Mouse (Mus musculus) fibroblast of lung, adult 2 months (primary cell): ENCODE results near the gene Galntl5.
"Not testable (repeated sequence)": the region's sequence is repeated elsewhere in the genome, so short reads cannot be mapped to it uniquely, and the experiment has no call there.

Experiments used
- DNase-seq: peaks from one replicate; pipeline ENCODE4 v3.0.0-alpha.2; 2011; ENCODE audit warnings: low read depth

Galntl5 gene

DNA sequence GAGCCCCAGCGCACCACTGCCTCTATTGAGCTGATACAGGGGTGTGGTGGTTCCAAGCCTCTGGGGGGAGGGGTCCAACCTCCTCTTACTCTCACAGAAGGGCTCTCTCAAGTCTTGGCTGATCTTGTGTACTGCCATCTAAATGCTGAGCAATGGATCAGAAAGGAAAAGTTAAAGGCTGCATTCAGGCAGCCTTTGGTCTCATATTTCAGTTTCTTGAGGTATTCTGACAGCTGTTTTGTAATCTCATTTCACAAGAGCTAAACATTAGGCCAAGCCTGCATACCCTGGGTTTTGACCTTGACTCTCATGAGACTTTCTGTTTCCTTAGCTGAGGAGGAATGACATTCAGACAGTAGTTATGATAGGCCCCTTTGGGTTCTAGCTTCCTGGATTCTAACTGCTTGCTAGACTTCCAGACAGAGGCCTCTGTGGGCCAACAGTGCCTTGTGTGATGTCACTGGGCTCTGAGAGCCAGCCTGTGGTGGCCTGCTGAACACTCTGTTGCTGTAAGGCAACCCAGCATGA, at the start of gene Galntl5:
Gene Galntl5, plus strand, starts transcription at position 457 of the 528 bp plus-strand sequence.
- DNase-seq = peak; percentile 77

DNA sequence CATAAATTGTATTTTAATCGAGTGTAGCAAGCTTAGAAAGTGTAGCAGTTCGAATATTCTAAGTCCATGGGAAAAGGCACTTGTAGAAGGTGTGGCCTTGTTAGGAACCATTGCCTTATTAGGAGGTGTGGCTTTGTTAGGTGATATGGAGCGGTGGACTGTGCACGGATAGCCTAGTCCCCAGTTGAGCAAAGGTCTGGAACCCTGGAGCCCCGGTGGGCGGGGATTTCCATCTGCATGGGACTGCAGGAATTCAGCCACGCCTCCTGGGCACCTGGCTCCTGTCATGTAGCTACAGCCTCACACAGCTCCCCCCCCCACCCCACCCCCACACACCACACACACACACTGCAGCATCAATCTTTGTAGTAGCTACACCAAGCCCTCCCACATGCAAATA, 34.6 kb upstream of the Galntl5 start:
- DNase-seq = no peak

DNA sequence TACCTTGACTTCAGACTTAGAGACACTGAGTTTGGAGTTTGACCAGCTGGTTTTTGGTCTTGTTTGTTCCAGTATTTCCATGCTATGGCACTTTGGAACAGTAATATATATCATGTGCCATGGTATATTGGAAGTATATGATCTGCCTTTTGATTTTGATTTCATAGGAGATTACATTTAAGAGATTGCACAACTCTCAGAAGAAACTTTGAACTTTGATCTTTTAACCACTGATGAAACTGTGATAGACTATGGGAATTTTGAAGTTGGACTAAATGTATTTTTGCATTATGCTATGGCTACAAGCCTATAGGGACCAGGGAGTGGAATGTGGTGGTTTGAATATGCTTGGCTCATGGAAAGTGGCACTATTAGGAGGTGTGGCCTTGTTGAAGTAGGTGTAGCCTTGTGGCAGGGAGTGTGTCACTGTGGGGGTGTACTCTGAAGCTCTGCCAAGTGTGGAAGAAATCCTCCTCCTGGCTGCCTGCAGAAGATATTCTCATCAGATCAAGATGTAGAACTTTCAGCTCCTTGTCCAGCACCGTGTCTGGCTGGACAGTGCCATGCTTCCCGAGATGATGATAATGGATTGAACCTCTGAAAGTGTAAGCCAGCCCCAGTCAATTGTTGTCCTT, 31.8 kb upstream of the Galntl5 start:
- DNase-seq = no peak

DNA sequence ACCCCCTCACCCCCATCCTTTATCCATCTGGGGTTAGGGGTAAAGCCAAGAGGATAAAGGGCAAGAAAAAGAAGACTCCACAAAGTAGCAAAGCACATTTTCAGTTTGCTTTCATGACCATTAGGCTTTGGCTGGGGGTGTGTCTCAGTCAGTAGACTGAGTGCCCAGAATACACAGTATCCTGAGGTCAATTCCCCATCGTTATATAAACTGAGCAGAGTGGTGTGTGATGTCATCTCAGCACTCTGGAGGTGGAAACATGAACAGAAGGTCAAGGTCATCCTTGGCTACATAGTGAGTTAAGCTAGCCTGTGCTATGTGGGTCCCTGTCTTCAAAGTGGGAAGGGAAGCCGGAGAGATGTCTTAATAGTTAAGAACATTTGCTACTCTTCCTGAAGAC, 27.8 kb upstream of the Galntl5 start:
- no peak for DNase-seq

DNA sequence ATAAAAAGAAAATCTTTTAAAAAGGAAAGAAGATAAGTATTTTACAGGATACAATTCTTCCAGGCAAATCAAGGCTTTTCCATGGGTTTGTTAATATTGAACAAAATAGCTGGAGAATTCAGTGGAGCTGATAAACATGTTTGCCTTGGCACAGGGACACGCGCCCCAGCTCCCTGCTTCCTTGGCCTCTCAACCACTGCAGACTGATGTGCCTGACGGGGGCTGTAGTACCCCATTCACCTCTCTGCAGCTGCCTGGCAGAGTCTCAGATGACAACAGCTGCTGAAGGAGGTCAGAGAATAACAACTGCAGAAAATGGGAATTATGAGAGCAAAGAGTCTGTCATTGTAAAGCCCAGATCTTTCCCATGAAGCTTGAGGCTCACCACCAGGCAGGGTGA, 27.3 kb upstream of the Galntl5 start:
- DNase-seq = no peak

DNA sequence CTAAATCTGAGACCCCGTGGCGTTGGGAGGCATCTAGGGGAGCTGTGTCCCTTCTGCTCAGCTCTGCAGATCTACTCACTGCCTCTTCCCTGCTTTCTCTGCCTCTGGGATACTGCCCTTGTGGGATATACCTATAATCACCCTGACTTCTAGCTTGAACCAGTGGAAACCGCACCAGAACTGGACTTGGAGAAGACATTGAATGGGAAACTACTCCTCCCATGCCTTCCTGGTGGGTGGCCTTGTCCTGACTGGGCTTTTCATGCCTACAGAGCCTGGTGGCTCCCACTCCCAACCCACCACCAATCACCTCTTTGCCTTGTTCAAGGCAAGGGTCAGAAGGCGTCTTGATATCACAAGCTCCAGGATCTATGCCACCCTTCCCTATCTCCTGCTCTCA, 26.4 kb upstream of the Galntl5 start:
- DNase-seq = no peak

DNA sequence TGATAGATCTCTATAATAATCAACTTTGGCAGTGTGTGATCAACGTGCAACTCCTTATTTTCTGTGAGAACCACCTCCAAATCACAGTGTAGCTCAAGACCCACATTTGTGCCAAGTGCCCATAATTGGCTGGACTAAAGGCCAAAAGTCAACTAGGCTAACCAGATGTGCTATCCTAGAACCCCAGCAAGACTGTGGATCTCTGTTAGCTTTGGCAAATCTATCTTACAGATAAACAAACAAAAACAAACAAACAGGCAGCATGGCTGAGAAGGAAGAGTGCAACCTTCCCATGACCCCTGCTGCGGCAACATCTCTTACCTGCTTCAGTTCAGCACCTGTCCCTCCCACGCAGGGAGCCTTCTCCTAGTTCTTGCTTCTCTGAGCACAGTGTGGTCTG, 25.9 kb upstream of the Galntl5 start:
- DNase-seq = no peak

DNA sequence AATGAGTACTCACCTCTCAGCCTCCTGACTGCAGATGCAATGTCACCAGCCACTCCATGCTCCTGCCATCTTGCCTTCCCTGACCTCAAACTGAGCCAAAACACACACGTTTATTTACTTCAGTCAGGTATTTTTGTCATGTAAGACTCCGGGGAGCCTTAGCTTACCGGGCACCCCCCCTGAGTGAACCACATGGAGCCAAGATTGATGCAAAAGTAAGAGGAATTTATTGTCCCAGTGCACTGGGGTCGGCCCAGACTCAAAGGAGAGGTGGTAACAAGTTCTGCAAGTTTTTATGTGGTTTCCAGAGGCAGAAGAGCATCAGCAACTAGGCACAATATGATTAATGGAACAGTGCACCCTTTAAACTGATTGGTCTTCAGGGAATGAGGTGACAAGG, 24.1 kb upstream of the Galntl5 start:
- DNase-seq = no peak

DNA sequence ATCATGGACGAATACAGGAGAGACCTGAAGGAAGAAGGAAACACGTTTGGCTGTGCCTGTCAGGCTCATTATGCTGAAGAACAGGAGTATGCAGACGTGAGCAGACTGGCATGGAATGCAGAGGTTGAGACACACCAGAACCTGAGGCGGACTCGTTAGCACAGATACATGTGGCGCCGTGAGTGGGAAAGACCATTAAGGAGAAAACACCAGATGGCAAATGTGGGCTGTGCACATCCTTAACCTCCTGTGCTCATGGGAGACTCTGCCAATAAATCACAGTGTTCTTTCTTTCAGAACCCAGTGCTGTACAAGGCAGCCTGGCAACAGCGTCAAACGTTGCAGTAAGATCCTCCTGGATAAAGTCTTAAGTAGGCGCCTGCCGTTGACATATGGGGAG, 20.7 kb upstream of the Galntl5 start:
- no peak for DNase-seq

DNA sequence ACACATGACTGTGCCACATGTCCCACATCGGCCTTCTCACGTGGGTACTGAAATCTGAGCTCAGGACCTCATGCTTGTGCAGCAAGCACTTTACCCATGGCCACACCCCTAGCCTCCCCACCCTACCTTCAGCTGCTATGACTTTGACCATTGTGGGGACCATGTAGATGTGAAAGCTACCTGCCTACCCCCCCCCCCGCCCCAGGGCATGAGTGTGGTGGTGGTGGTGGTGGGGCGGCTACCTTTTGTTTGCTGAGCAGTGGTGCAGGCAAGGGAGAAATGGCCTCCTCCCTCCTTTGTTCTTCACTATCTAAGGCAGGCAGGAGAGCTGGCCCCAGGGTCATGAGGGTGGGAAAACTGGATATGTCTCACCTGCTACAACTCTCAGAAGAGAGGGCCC, 18.3 kb upstream of the Galntl5 start:
- DNase-seq = no peak

DNA sequence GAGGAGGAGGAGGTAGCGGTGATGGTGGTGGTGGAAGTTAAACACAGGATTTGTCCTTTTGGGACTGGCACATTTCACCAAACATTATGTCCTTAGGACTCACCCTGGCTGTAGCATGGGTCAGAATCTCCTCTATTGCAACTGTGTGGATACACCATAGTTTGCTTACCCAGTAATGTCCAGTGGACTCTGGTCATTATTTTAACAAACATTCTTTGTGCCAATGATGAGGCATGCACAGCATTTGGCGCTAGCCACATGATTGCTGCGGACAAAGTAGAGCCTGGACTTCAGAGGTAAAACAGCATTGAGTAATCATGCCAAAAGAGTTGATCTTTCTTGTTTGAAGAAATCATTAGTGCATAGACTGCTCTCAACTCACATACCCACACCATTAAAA, 17.3 kb upstream of the Galntl5 start:
- no peak for DNase-seq

DNA sequence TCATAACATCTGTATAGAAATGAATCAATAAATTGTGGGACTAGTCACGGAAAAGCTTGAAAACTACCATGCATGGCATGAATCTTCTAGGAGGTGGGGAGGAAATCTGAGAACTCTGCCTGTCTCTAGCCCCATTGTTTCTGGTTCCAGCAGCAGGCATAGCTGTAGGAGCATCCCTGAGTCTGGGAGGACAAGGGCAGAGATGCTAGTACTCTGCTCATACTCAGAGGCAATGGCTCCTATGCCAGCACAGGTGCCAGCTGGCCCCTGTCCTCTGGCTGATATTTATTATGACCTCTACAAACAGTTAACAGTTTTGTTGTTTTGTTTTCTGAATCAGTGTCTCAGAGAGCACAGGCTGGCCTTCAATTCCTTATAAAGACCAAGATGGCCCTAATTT, 16.9 kb upstream of the Galntl5 start:
- DNase-seq = no peak

DNA sequence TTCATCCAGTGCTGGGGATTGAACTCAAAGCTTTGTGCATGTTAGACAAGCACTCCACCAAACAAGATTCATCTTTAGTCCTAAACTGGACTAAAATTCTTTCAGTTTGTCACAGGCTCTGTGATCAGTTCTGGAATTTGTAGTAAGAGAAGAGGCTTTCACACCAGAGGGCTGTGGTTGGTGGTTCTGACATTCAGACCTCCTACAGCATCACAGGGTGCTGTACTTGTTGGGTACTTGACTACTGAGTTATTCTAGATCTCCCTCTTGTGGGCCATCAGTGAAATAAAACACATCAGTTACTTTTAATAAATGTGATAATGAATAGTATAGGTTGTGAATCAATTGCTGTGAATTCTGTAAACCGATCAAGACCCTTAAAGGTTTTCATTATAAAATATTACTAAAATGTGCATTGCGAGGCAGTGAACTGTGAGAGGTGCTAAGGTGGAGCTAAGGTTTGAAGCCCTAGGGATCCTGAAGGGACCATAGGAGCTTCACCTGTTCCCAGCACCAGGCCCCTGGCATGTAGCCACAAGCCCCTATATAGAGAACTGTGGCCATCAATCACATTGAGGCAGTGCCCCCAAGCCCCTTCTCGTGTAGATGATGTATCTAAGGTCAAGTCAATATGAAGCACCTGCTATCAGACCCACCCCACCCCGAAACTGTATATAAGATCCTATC, 16.0 kb upstream of the Galntl5 start:
- DNase-seq = no peak

DNA sequence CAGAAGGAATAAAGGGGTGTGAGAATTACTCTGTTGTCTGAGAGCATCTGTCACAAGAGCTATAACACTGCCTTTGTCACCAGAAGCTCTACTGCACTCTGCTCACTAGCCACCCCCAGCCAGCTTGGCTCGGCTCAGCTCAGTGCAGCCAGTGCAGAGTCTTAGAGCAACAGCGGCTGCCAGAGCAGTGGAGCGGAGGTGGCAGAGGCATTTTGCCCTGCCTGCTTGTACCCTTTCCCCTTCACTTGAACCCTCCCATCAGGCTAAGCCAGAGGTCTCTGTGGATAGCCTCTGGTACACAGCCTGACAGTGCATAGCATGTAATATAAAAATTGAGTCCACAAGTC, 15.5 kb upstream of the Galntl5 start:
- no peak for DNase-seq

DNA sequence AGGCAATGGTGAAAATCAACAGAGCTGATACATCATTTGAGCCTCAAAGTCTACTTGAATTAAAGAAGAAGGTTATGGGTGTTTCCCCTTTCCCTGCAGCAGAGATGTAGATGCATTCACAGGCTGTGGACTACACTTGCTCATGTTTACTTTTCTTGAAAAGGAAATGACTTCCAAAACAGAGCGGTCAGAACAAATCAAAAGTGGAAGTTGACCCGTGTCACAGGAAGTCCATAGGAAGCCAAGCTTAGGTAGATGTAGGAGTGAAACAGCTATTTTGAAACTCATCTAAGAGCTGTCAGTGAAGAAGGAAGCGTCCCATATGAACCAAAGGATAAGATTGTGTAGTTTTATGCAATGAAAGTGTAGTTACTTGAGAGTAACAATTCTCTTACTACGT, 14.6 kb upstream of the Galntl5 start:
- no peak for DNase-seq

DNA sequence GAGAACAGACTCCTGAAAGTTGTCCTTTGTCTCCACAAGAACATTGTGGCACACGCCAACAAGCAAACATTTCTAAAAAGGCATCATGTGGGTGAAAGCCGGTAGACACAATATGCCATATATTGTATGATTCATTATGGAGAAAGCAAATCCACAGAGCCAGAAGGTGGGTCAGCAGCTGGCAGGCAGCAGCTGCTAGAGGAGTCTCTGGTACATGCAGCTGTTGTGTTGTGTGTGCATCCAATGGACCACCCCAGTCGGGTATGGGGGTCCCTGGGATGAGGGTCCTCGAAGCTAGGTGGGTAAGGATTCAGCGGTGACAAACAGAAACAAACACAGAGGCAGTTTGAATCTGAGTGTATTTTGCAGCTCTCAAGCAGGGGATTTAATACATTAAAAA, 3.3 kb upstream of the Galntl5 start:
- DNase-seq = not testable (repeated sequence)

DNA sequence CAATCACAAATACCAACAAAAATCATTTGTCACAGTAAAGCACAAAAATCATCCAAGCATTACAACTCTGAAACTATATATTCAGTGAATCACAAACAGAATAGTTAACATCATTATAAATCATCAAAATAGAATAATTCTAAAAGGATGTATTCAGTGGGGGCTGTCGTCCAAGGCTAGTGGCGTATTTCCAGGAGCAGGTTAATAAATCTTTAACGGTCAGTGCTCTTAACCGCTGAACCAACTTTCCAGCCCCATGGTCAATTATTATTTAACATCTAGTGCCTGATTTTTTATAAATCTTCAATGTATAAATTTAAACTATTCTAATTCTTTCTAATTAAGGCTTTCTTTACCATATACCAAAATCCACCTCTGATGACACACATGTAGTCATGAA, 2.7 kb upstream of the Galntl5 start:
- not testable (repeated sequence) for DNase-seq

DNA sequence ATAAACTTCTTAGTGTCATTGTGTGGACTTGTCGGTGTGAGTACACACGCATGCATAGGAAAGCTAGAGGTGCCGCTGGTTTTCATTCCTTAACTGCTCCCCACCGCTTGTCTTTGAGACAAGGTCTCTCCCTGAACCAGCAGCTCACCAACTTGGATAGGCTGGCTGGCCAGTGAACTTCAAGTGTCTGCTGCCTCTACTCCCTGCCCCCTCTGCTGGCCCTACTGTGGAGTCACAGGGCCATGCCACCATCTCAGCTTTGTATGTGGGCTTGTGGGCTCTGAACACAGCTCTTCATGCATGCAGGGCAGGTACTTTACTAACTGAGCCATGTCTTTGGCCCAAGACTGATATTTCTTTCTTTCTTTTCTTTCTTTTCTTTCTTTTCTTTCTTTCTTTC, 2.0 kb upstream of the Galntl5 start:
- DNase-seq = no peak

DNA sequence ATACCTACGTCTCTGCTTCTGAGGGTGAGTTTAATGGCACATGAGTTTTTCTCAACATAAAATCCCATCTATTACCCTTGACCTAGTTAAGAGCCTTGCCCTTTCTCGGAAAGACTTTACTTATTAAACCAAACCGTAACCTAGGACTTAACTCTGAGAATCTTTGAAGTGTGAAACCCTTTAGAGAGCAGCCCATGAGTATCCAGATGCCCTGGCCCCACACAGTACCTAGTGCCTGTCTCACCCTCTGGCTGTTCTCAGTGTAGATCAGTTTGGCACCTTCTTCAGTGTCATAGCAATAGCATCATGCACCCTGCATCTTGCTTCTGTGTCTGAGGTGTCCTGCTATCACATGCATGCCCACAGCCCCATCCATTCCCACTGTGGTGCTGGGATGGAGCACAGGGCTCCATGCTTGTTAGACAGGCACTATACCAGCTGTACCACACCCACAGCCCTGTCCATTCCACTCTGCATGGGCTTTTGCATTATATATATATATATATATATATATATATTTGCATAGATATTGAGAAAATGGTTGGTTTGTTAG, 1.2 kb upstream of the Galntl5 start:
- no peak for DNase-seq

DNA sequence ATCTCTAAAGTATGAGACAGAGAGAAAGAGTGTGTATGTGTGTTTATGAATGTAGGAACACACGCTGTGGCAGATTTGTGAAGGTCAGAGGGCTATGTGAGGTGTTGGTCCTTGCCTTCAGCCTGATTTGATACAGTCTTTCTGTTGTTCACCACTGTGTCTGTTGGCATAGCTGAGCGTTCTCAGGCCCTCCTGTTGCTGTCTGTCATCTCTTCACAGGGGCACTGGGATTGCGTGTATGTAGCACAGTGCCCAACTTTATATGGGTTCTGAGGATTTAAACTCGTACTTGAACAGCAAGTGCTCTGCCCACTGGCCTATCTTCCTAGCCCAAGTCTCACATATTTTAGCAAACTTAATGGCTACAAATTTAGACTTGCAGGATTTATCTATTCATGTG, 2.3 kb downstream of the Galntl5 start:
- DNase-seq = no peak

DNA sequence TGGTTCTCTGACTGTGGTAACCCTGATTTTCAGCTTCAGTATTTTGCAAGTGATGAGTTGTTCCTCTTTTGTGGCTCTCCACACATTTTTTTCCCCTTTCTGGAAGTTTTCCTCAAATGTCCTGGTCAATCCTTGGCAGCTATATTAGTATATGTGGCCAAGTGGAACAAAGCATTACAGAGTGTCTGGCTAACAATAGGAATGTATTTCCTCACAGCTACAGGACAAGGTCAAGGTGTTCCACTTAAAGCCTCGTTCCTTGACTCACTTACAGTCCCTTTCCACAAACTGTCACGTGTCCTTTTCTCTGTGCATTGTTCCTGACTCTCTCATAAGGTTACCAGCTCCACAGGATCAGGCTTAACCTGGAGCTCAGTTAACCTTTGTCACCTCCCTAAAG, 3.3 kb downstream of the Galntl5 start:
- peak; percentile 58 for DNase-seq

DNA sequence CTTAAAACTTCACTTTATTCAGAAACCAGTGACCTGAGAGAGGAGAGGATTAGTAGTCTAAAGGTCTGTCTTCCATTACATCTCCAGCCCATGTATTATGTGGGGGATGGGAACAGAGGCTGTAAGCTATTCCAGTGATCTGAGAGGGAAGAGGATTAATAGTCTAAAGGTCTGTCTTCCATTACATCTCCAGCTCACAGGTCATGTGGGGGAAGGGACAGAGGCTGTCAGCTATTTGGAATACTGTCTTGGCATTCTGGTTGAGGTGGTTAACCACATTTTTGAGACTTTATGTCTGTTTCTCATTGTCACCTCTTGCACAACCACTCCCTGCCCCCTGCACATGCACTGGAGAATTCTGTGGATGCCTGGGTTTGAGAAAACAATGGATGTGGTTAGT, 6.5 kb downstream of the Galntl5 start:
- no peak for DNase-seq

DNA sequence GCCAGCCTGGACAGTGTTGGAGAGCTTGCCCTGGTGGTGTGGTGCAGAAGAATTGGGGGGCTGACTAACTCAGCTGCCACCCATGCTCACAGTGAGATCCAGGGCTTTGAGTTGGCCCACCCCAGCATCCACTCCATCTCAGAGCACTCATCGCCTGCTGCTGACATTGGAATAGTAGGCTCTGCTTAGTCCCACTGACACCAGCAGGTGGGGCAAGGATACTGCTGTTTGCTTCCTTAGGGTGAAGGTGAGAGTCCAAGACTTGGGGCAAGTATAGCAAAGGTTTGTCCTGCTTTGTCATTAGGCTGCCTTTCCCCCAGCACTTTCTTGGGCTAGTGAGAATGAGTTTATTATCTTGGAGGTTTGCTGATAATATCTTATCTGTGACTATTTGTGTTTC, 7.5 kb downstream of the Galntl5 start:
- no peak for DNase-seq

DNA sequence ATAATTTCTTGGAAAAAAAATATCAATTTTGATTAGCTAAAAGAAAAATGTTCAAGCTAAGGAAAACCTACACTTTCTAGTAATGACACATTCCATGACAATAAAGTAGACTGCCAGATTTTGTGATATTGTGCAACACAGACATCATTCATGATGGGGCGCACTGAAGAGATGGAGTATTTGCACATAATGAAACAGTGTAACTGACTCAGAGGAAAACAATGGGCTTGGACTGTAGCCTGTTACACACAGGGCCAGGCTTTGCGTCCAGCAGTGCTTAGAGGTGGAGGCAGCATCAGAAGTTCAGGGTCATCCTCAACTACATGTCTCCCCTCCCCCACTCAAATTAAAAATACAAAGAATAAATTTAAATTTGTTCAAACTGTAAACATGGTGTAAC, 9.3 kb downstream of the Galntl5 start:
- no peak for DNase-seq
